Mouse (Mus musculus): Measurements from ENCODE around the gene Chst2. TPM values are rescaled to one million over a fixed set of nuclear protein-coding genes. Genes with fewer than 3 reads are reported as not detected.

Gene Chst2
- 10 to 100 TPM; 20.9 to 32.5 TPM for total RNA-seq (2021)
- 19.7 and 20.9 TPM in 2 replicates for polyA plus RNA-seq (2012; rRNA removed)
- long read RNA-seq, full-length matches to known transcripts: 95 of 103 reads
- long read RNA-seq, partial matches to known transcripts: 0 of 103 reads
- long read RNA-seq, other reads (novel, unspliced or antisense): 8 of 103 reads

DNA sequence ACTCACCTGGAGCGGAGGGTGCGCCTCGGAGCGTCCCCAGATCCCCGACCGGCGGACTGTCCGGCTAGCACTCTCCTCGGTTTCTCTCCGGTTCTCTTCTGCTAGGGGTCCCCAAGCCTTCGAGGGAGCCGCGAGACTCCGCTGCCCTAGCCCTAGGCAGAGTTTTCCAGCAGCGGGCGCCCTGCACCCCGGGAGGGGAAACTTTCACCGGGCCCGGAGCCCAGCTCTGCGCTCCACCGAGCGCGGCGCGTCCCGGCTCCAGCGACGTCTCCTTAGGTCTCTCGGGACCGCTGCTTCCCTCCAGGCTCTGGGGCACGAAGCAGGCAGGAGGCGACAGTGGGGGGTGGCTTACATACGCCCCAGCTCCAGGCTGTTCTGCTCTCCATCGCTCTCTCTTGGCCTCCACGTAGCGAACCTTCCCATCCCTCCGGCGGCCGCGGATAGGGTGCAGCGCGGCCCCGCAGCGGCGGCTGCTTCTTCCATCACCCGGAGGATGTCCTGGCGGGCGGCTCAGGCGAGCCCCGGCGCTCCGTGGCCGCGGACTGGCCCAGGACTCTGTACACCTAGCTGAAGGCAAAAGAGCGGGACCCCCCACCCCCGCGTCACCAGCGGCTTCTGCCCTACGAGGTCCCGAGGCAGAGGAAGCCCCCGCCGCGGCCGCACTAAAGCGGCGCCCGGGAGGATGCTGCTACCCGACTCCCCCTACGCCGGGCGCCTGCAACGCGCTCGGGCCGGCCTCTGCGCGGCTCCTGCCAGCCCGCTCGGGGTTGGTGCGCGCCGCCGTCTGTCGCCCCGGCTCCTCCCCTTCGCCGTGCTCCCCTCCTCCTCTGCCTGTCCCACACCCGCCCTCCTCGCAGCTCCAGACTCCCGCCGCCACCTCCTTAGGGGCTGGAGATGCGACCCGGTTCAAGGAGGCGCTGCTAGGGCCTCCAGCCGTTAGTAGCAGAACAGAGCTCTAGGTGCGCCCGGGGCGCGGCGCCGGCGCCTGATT lies at the start of gene Chst2:
Chst2 (minus strand) TSS at position 152 of the 991 bp plus-strand sequence.
- DNase-seq: peak; percentile 97

DNA sequence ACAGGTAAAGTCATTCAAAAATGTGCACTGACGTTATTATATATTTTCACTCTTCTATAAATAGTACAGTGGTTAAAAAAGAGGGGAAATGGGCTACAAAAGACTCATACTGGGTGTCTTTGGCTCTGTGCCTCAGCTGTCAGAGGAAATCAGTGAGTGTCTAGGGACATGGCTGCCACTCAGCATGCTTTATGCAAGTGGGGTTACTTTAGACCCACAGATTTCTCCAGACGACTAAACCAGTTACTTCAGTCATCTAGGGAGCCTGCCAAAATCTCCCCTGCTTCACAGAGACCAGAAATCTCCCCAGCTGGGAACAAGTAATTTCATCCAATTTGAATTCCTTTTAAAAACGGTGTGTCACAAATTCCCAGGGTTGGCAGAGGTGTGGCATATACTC lies 45.4 kb upstream of the Chst2 start:
- no peak for DNase-seq

DNA sequence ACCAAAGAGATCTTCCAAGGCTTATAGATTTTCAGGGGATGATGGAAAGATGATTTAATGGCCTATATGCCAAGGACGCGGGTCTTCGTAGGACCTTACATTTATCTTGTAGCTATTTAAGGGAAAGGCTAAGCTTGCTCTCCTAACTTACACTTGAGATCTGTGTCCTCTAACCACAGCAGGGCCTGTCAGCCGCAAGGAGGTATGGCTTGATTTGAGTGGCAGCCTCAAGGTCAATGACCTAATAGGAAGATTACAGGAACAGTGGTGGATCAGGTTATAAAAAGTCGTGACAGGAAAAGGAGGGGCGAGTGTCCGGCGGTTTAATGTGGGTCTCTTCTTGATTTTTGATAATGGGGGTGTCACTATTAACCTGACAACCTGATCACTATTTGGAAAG lies 44.1 kb upstream of the Chst2 start:
- DNase-seq: no peak

DNA sequence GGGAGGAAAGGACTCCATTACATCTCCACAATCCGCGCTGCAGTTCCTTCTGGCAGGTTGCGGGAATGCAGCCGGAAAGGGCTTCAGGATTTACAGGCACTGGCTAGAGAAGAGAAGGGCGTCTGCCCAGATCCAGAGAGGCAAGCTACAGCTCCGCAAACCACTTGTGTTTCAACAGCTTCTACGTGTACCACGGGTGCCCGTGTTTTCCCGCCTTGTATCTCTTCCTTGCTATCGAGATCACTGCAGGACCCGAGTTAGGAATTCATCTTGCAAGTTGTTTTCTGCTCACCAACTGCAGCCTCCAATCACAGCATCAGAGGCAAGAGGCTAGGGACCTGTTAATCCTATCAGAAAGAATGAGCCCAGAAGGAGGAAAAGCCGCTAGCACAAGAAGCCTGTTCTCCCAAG lies 35.8 kb upstream of the Chst2 start:
- peak; percentile 48 for DNase-seq

DNA sequence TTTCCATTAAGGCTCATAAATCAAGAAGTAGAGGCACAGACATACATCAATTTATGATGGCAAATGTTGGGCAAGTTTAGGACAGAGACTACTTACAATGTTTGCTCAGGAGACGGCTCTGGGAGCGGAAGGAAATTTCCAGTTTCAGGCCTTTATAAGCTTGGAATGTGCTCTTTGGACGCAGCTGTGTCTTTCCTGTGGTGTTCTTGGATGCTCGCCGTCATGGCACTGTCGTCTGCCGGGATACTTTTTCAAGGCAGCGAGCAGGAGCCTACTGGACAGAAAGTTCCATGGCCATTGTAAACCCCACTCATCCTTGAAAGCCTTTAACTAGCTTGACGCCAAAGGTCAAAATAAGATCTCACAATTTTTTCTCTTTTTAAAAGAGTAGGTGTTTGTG lies 31.4 kb upstream of the Chst2 start:
- peak; percentile 21 for DNase-seq

DNA sequence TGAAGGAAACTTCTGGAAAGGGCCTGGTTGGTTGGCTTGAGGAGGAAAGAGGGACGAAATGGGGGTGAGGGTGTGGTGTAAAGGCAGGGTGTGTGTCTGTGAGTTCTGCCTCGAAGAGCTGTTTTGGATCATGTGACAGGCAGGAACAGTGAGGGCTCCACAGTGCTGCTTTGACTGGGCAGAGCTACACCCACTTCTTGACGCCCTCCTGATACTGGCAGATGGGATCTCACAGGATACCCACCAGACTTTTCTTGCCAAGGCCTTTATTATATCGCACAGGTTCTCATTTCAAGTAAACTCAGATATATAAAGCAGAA lies 29.7 kb upstream of the Chst2 start:
- no peak for DNase-seq

DNA sequence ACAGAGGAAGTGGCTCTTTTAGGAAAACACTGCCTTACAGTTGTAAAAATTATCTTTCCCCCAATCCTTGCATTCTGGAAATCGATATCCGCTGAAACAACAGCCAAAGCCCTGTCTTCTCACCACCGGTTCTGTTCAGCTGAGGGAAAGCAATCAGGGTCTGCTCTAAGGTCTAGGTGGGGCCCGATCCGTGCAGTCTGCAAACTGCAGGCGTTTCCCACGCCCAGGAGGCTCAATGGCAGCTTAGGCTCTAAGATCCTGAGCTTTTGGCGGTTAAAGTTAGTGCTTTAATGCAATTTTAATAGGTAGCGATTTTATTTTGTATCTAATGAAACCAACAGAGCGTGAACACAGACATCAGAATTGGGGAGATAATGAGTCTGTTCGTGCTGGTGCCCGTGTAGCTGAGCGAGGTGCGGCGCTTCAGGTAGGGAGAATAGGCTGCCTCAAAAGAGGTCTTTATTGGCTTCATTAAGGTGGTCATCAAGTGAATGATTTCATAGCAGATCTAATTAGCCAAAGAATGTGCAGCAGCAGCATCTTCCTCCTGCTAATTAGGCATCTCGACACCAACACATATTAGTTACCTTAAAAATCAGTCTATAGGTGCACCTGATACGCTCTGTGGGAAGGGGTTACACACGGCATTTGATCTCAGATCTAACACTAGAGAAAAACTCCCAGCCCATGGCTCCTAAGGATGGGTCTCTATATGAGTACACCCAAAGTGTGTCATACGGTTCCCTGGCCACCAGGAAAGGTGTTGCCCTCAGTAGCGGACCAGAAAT lies 29.2 kb upstream of the Chst2 start:
- no peak for DNase-seq

DNA sequence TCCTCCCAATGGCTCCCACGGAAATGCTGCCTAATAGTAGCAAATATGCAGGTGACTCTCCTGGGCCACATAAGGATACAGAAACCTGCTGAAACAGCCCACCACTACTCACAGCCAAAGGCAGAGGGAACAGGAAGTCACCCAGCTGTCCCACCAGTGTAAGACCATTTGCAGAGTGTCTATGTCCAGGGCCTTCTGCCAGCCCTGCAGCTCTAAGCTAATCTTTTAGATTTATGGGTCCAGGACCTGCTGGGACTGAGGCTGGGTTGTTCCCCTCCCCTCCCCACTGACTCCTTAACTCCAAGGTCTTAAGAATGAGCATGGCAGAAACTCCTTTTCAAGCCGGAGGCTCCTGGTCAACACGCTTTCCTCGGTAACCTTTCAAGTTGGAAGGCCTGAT lies 21.8 kb upstream of the Chst2 start:
- no peak for DNase-seq

DNA sequence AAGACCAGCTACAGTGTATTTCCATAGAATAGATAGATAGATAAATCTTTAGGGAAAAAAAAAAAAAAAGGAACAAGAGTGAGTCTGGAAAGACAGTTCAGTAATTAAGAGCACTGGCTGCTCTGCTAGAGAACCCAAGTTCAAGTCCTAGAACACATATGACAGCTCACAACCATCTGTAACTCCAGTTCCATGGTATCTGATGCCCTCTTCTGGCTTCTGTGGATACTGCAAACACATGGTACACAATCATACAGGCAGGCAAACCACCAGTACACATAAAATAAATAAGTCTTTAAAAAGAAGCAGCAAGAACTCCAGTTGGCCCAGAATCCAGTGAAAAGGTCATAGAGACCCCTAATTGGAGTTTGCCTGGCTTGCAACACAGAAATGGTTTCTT lies 7.4 kb upstream of the Chst2 start:
- DNase-seq: no peak

DNA sequence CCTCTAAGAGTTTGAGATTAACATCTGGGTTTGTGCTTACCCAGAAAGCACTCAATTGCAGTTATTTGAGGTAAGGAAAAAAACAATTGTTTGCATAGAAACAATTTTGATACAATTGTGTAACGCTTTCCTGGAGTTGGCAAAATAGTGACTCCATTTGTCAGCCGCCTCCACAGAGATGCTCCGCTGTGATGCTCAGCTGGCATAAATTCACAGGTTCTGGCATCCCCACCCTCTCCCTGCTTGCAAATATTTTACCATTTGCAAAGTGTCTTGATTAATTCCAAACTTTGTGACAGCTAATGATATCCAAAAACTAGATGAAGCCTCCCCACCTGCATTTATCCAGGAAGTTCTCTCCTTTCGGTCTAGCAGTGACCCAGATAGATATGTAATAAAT lies 5.5 kb upstream of the Chst2 start:
- DNase-seq: no peak

DNA sequence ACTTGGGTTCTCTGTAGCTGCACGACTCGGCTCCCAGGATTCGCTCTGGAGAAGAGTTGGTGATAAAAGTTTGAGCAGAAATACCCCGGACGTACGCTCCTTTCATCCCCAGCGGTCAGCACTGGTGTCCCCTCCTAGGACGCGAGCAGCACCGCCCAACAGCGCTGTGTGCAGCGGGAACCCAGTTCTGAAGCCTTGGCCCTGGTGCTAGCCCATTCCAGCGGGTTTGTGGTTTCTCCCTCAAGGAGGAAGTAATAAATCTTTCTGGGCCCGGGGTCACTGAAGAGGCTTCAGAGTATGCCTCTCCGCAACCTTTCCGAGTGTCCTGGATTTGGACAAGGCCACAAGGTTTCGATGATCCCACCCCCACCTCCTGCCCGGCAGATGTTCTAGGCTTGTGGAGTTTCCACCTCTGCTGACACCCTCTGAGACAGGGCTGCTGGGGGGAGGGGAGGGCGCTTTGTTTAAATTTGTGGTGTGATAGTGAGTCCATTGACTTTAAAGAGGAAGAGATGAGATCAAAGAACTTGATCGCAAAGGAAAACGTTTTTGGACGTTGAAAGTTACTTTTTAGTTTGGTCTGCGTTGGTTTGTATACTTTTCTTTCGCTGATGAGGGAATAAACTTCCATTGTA lies 1.2 kb upstream of the Chst2 start:
- peak; percentile 89 for DNase-seq

DNA sequence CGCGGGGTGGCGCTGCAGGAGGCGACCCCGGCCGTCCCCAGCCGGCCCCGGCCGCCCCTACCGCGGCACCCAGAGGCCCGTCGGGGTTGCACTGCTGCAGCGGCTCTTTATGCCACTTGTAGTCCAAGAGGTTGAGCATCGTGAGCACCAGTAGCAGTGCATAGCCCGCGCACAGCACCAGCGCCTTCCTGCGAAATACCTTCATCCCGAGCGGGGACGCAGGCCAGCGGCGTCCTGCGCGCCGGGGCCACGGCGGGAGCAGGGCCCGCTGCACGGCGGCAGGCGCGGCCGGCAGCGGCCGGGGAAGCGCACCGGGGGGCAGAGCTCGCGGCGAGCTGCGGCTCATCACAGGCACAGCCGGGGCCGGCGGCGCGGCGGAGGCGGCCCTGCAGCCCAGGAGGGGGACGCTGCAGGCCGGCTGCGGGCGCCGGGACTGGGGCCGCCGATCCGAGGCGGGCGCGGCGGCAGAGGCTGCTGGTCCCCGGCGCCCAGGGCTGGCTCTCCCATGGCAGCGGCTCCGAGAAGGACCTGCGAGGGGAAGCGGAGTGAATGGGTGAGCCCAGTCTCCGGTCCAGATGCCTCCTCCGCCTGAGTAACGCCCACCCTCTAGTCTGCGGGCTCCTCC lies 464 bp downstream of the Chst2 start:
- peak; percentile 61 for DNase-seq

DNA sequence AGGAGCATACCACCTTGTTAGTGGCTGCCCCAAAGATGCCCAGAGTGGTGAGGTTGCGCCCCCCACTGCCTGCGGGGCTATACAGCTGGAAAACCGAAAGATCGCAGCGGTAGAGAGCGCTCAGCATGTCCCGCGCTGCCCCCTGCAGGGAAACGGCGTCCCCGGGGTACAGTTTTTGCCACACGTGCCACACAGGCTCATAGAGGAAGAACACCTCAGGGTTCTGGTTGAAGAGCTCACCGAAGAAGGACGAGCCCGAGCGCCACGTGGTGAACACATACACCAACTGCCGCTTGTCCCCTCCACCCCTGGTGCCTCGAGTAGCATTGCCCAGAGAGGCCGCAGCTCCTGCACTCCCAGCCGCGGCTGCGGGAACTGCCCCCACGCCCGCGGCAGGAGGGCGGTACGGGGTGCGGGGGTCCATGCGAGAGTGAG lies 994 bp downstream of the Chst2 start:
- DNase-seq: peak; percentile 93

DNA sequence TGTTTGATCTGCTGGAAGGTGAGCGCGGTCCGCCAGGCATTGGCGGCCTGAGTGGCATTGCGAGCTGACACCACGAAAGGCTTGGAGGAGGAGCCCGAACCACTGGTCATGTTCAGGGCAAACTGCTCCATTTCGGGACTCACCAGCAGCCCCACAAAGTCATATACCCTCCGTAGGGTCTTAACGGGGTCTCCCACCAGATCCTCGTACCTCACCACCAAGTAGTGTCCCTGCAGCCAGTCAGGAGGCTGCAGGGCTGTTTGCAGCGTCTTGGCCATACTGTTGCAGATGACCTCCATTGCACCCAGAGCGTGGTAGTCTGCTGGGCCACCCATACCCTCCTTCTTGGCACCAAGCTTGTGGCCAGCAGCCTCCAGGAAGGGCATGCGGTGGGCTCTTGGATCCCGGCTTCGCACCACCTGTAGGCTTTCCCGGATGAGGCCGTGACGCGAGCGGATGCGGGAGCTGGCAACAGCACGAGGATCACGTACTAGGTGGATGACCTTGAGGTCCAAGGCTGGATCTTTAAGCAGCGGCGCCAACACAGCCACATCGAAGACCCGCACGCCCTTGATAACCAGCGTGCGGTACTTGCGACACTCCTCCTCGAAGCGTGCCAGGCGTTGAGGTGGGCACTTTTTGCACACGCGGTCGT lies 1.6 kb downstream of the Chst2 start:
- peak; percentile 26 for DNase-seq

DNA sequence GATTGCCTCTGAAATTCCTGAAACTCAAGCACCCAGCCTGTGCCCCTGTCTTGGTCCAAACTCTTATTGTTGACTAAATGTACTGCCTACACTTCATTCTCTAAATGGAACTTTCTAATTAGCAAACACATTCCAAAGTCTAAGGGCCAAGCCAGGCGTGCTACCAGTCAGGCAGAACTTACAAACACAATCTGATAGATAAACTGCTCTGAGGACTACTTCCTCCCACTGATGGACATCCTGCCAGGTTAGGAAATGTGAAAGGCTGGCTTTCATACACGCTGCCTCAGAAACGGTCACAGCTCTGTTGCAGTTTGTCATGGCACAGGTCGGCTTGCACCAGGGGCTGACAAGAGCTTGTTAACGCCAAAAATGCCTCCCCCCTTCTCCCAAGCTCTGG lies 4.8 kb downstream of the Chst2 start:
- no peak for DNase-seq

DNA sequence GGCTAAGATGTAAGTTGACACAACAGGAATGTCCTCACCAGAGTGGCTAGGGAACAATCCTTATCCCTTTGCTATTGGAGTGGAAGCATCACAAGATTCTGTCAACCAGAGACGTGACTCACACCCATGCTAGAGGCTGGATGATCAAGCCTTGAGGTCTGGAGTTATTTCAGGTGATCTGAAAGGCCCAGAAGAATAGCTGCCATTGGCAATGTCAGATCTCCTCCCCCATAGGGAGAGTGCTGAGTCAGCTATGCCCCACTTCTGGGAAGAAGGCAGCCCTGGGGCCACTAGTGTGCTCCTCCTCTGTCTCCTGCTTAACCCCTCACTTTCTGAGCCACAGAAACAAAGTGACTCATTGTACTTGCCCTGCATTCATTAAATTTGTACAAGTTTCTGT lies 14.5 kb downstream of the Chst2 start:
- peak; percentile 32 for DNase-seq

DNA sequence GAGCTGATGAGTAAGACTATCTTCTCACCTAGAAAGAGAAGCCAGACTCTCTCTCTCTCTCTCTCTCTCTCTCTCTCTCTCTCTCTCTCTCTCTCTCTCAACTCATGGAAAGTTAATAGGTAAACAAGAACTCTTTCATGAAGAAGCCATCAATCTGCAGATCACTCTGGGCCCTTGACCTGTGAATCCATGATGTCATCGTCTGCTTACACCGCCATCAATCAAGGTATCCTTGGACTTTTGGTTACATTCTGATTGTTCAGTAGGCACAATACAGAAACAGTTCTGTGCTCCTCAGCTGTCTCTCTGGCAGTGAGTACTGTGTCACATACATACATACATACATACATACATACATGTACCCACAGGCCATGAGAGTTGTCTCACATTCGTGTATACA lies 16.6 kb downstream of the Chst2 start:
- DNase-seq: peak; percentile 69

DNA sequence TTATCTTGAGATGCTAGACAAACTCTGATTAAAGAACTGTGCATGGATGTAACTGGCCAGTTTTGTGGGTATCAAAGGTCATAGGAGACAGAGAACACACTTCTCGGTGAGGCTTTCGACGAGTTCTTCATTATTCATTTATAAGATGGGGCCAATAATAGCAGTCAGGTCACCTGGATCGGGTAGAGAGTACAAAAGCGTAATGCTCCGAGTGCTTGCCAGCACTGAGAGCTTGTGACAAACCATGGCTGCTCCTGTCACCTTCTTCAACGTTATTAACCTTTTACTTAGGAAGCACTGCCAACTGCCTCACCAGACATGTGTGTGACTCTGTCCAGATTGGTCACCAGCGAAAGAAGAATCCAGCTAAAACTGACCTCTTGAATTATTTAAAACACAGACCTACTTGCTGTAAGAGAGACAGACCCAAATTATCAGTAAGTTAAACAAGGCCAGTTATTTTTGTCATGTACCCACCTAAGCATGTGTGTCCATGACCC lies 18.6 kb downstream of the Chst2 start:
- DNase-seq: no peak

DNA sequence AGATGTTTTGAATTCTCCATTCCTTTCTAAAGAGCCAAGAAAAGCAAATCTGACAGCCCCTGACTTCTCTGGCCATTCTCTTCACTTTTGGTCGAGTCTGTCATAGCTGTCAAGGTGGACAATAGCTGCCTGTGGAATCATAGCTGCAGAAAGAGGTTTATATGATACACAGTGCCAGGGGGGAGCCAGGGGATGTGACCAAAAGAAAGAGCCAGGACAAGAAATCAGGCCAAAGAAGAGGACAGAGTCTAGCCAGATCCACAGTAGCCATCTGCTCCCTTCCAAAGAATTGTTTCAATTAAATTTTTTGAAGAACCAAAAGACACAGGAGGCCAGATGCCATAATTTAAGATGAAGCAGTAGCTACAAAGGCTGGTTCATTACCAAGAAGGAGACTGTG lies 30.6 kb downstream of the Chst2 start:
- no peak for DNase-seq

DNA sequence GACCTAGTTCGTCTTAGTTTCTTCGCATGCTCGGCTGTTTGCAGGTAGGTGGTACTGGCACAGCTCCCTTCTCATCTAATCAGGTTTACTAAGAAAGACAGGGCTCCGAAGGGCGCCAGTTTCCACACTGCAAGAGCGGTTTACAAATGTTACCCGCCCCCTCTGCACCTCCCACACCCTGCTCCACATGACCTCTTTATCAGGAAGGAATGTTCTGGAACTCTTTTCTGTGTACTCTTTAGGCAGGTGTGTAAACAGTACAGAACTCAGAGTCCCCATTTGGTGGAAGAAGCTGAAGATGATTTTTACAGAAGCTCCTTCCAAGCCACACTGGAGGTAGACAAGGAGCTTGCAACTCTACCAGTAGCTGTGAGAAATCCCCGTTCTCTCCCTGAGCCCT lies 31.2 kb downstream of the Chst2 start:
- DNase-seq: no peak

DNA sequence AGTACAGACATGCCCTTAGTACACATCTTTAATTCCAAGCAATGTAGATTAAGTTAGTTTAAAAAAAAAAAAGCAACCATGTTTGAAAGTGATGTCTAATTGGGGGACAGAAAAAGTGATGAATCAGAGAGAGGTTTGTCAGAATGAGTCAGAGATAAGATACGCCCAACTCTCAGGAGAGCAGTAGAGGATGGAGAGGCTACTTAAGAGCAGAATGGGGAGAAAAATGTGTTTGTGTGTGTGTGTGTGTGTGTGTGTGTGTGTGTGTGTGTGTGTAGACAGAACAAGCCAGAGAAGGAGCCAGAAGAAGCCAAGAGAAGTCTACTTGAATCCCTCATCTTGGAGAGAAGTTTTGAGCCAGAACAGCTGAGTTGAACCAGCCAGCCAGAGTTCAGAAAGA lies 32.8 kb downstream of the Chst2 start:
- no peak for DNase-seq
